Mouse (Mus musculus) gastrocnemius, postnatal 14 days (tissue): ENCODE data around the gene Gm49337. TPM values are rescaled to one million over a fixed set of nuclear protein-coding genes. Genes with fewer than 3 reads are reported as not detected.

Experiments
- DNase-seq: peaks from one replicate; pipeline ENCODE4 v3.0.0; 2021; ENCODE audit warnings: mixed read lengths
- intact Hi-C: fragments of 180-260 bp; cut with DNase I; formaldehyde crosslinking; loops from one replicate; pipeline ENCODE4 v1.15.1; 2025; ENCODE audit warnings: low total_unique reads
- long read RNA-seq, 2 experiments: library from polyadenylated mRNA; stranded (forward); transcript quantifications; one replicate each; pipeline ENCODE4 v2.0.0; 2021
- total RNA-seq, 2 experiments: library from RNA; stranded (reverse); gene quantifications; 2 replicates each; pipeline ENCODE4 v1.2.3; 2021

Gm49337 gene
- total RNA-seq: under 1 TPM in 1 of 2 experiments, not detected in 1; 0.47 TPM
- long read RNA-seq, experiment 1: 0 reads
- long read RNA-seq, experiment 2, partial matches to known transcripts: 0 of 1 reads
- long read RNA-seq, experiment 2, other reads (novel, unspliced or antisense): 1 of 1 reads

- DNase-seq: no peak
- intact Hi-C loops: no loop called here
Observed at GRCm38 (mm10) chr4:116173072-116173471, at the start of gene Gm49337, which contains the start of gene 1700042G07Rik. Gene Gm49337 (plus strand): TSS chr4:116173384. Gene 1700042G07Rik (plus strand): TSS chr4:116173372.

- intact Hi-C loops: no loop called here
- DNase-seq: peak; percentile 83
Observed at GRCm38 (mm10) chr4:116123602-116124519, 49.3 kb upstream of the Gm49337 start, which contains the start of the genes Rad54l and Pomgnt1. Gene Rad54l (minus strand): TSS chr4:116123690. Gene Pomgnt1 (plus strand): TSS chr4:116123840.

- no peak for DNase-seq
- intact Hi-C loops: no loop called here
Observed at GRCm38 (mm10) chr4:116125803-116126386, 47.3 kb upstream of the Gm49337 start.

GRCm38 (mm10) chr4:116127956-116128355, 45.2 kb upstream of the Gm49337 start:
- intact Hi-C loops: no loop called here
- DNase-seq: no peak

GRCm38 (mm10) chr4:116133126-116133525, 40.1 kb upstream of the Gm49337 start:
- intact Hi-C loops: no loop called here
- no peak for DNase-seq

- intact Hi-C loops: no loop called here
- DNase-seq: no peak
Observed at GRCm38 (mm10) chr4:116134990-116135389, 38.2 kb upstream of the Gm49337 start.

GRCm38 (mm10) chr4:116137421-116137996, 35.7 kb upstream of the Gm49337 start:
- no peak for DNase-seq
- intact Hi-C loops: no loop called here

GRCm38 (mm10) chr4:116140801-116141574, 32.2 kb upstream of the Gm49337 start:
- intact Hi-C loops: no loop called here
- DNase-seq: no peak

- DNase-seq: no peak
- intact Hi-C loops: no loop called here
Observed at GRCm38 (mm10) chr4:116141736-116142135, 31.4 kb upstream of the Gm49337 start.

GRCm38 (mm10) chr4:116142269-116142668, 30.9 kb upstream of the Gm49337 start:
- intact Hi-C loops: no loop called here
- no peak for DNase-seq

- intact Hi-C loops: no loop called here
- peak; percentile 41 for DNase-seq
Observed at GRCm38 (mm10) chr4:116143317-116143811, 29.8 kb upstream of the Gm49337 start.

GRCm38 (mm10) chr4:116143891-116144717, 29.1 kb upstream of the Gm49337 start:
- intact Hi-C loops: no loop called here
- peak; percentile 69 for DNase-seq

GRCm38 (mm10) chr4:116149812-116150155, 23.4 kb upstream of the Gm49337 start:
- intact Hi-C loops: no loop called here
- no peak for DNase-seq

GRCm38 (mm10) chr4:116150156-116150861, 22.9 kb upstream of the Gm49337 start:
- DNase-seq: peak; percentile 78
- intact Hi-C loops: no loop called here

- intact Hi-C loops: no loop called here
Observed at GRCm38 (mm10) chr4:116150862-116151221, 22.3 kb upstream of the Gm49337 start.

GRCm38 (mm10) chr4:116151238-116151637, 21.9 kb upstream of the Gm49337 start, which contains the start of gene Lurap1:
Gene Lurap1 (minus strand): TSS chr4:116151338.
- intact Hi-C loops: no loop called here
- DNase-seq: no peak

More at GRCm38 (mm10) chr4:116150862-116151221, 22.3 kb upstream of the Gm49337 start:
- DNase-seq: no peak

GRCm38 (mm10) chr4:116152702-116153101, 20.5 kb upstream of the Gm49337 start:
- no peak for DNase-seq
- intact Hi-C loops: no loop called here

- no peak for DNase-seq
- intact Hi-C loops: no loop called here
Observed at GRCm38 (mm10) chr4:116157882-116158281, 15.3 kb upstream of the Gm49337 start.
